Mouse (Mus musculus) frontal cortex, postnatal 10 days (tissue): ENCODE data around the gene Madd.
A peak's percentile ranks its signal among the peaks of the same experiment; 100 is the strongest.

Experiments
- DNase-seq, 2 experiments: peaks; one replicate each; pipeline ENCODE4 v3.0.0; 2022; ENCODE audit warnings: low spot score in 2 of 2, mixed read lengths in 1 of 2

Madd gene

DNA sequence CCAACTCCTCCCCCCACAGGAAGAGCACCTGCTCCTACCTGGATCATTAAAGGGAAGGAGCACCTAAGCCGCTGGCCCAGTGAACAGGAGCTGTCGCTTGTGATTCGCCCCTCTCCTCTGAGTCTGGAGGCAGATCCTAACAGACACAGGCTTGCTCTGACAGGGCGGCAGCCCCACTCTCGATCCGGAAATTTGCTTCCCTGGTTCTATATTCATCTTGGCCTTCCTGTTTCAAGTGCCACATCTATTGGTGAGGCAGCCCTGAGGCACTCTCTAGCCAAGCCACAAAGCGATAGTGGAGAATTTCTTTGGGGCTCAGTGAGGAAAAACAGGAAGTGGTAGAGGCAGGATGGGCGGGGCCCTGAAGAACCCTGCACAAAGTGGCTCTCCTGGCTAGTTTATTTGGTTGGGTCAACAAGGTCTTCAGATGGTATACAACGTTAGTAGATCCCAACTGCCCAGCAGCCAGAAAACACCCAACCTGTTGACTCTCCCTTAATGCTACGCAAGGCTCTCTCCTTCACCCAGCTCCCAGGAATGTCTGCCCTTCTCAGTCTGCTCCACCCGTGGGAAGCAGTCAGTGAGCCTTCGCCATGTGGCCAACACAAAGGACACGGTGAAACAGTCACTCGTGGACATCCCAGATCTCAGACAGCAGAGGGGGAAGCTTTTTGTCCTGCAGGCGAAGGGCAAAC, at the start of gene Madd:
Gene Madd (minus strand): TSS at position 127 of the 695 bp plus-strand sequence.
- DNase-seq, result peak in 1 of 2 experiments; percentile 31

DNA sequence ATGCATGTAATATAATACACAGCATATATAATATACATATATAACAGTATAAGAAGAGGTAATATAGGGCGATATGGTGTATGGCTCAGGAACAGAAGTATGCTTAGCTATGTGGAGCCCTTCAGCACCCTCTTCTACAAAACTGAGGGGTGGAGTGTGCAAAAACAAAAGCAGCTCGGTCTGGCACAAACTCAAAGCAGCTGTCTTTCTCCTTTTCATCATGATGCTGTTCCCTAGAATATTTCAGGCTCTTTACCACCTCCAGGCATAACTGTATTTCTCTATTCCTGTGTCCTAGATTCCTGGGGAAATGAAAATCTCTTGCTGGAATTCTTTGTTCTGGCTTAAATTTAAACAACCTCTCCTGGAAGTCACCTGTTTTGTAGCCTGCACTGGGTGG, 46.1 kb upstream of the Madd start:
- DNase-seq, result no peak

GRCm38 (mm10) chr2:91223614-91224013, 40.0 kb upstream of the Madd start:
- DNase-seq, result no peak

- no peak for DNase-seq
Observed at GRCm38 (mm10) chr2:91220501-91220900, 36.9 kb upstream of the Madd start.

DNA sequence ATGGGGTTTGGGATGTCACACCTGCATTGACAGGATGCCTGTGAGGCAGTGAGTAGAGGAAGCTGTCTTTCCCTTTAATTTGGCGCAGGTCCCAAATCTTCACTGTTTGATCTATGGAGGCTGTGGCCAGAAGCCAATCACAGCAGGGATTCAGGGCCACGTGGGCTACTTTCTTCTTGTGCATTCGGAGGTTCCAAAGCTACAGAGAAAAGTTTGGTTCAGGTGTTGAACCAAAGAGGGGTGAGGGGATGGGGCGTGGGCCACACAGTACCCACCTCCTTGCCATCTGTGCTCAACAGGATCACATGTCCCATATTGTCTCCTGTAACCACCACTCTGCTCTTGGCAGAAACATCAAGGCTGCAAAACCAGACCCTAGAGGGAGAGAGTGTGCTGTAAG, 33.4 kb upstream of the Madd start:
- no peak for DNase-seq

GRCm38 (mm10) chr2:91213311-91213710, 29.7 kb upstream of the Madd start:
- DNase-seq, result no peak

DNA sequence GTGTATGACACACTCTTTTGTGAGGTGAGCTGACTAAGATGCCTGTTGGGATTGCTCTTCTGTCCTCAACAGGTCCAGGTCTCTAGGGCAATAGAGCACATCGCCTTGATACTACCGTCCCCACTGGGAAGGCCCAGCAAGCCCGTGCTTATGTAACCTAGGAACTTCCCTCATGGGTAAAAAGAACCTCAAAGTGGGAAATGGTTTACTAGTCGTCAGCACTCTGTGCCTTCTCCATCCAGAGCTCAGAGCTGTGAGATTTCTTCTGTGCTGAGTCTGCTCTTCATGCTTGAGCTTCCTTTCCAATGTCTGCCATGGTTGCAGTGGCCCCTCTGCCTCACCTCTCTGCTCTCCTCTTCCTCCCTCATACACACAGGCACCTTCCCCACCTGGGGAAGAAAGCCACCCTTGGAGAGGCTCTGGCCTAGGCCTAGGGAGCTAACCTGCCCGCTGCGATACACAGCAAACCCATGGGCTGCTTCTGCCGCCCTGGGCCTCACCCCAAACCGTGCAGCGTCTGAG, 22.7 kb upstream of the Madd start:
- no peak for DNase-seq

GRCm38 (mm10) chr2:91202972-91203656, 19.5 kb upstream of the Madd start:
- no peak for DNase-seq

DNA sequence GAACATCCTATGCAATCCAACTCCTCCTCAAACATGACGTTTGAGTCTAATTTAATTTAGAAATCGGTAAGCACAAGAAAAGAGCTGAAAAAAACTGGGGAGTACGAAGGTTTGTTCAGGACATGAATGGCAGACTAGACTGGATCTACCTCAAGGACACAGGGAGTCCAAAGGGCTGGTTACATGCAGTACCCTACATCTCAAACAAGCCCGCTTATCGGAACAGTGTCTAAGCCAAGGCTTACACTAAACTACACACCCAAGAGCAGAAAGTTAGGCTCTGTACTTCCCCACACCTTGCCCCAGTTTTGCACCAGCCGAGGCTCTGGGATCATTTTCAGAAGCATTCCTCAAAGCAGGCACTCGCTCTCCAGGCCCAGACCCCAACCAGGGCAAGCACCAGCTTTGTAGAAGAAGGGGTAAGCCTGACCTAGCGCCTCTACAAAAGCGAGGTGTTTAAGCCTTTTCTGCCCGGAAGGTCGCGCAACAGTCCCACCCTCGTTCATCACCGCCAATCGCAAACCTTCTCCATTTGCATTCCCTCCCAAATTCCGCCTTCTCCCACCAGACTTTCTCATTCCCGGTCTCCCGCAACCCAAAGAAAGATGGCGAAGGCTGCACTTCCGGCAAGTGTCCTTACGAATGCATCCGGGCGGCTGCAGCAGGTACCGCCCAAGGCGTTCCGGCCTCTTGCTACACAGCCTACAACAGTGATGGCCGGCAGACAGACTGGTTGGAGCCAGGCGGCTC, 18.8 kb upstream of the Madd start, which contains the start of the genes Nr1h3 and Acp2:
Gene Nr1h3 (minus strand): TSS at position 613 of the 750 bp plus-strand sequence.
Gene Acp2 (plus strand): TSS at position 664 of the 750 bp plus-strand sequence.
- peak; percentile 91 to 94 for DNase-seq

- no peak for DNase-seq
Observed at GRCm38 (mm10) chr2:91198888-91199287, 15.3 kb upstream of the Madd start.

DNA sequence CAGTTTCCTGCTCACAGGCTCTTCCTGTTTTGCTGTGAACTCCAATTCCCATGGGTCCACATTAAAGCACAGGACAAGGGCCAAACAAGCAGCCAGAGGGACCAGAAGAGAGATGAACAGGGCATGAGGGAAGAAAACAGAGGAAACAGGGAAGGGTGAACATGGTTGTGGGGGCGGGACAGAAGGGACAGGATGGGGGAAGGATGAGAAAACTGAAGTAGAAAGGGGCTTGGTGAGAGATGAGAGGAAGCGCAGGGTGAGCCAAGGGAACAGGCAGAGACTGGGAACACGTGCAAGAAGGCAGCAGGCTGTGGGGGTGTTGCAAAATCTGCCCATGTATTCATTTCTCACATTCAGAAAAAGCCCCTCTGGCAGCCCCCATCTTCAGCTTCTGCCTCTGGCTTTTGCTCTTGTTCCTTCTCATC, 13.0 kb upstream of the Madd start:
- peak in 1 of 2 experiments; percentile 43 for DNase-seq

DNA sequence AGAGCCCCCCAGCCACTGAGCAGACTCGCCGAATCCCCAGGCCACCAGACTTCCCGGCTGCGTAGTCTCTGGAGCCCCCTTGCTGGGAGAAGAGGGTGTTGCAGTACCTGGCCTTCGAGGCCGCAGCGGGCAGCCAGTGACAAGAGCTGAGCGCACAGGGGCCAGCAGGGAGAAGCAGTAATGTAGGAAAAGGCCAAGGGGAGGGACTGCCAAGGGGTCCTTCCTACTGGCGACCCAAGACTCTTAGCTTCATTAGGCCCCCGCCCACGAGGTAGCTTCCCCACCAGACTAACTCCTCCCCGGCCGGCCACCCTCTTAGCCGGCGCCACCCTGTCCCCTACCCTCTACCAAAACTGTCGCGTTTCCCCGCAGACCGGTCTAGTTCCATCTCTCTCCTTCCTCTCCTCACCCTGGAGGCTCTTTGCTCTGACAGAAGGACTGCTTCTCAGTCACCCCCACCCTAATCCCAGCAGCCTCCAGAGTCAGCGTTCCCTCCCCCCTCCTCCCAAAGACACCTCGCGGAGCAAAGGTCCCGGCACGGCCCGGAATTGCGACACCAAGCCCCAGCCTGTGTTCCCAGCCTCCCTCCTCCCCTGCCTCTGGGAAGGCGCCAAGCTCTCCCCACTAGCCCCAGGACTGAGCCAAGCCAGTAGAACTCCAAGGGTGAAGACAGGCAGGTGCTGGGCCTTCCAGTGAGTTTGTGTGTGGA, 11.1 kb upstream of the Madd start:
- DNase-seq, result peak in 1 of 2 experiments; percentile 54

DNA sequence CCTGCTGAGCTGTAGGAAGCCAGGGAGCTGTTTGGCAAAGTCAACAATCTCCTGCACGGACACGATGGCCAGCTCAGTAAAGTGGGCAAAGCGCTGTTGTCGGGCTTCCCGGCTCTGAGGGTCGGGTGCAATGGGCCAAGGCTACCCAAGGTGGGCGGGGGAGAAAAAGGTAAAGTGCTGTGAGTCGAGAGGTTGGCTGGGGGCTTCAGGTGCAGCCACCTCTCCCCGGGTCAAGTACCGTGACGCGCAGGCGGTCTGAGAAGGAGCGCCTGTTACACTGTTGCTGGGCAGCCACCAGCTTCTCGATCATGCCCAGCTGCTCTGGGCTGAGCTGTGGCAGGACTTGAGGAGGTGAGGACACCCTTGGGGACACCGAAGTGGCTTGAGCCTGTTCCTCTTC, 6.9 kb upstream of the Madd start:
- DNase-seq, result no peak

DNA sequence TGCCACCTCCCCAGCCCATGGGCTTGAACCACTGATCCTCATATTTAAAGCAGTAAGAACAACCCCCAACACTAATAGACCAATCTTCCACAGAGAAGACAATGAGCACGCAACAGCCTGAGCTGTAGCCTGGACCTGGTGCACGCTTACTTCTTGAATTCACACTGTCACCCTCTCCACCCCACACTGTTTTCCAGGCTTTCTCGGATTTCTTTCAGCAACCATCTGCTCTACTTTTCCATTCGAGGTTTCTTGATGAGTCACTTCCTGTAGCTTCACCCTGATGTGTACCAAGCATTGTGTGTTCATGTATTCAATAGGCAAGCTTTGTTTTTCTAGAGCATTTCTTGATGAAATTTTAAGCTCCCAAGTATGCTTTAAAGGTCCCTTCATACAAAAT, 3.8 kb upstream of the Madd start:
- DNase-seq, result no peak

DNA sequence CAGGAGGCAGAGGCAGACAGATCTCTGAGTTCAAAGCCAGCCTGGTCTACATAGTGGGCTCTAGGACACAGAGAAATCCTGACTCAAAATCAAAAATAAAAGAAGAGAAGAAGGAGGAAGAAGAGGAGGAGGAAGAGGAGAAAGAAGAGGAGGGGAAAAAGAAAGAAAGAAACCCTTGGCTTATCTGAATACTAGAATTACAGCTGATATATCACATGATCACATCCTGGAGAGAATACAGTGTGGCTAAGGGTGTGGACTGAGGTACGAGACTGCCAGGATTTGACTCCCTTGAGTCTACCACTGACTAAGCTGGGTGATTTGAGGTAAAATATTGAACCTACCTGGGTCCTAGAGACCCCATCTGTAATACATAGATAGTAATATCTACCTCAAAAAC, 2.6 kb upstream of the Madd start:
- no peak for DNase-seq

DNA sequence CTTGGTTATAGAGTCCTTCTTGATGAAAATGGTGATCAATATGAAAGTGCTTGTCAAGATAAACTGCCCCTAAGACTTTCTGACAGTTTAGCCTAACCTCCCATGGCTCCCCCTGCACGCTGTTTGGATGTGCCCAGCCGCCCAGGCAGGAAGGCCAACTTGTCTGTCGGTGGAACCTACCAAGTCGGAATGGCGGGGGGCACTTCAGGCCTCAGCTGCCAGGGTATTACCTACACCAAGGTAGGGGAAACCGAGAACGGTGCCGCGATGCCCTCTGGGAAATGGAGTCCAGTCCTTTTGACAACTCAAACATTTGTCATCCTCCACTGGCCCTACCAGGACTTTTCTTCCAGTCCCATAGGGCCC, 506 bp downstream of the Madd start:
- peak; percentile 92 to 95 for DNase-seq

- peak; percentile 75 to 84 for DNase-seq
Observed at GRCm38 (mm10) chr2:91182405-91183147, 1.1 kb downstream of the Madd start.

DNA sequence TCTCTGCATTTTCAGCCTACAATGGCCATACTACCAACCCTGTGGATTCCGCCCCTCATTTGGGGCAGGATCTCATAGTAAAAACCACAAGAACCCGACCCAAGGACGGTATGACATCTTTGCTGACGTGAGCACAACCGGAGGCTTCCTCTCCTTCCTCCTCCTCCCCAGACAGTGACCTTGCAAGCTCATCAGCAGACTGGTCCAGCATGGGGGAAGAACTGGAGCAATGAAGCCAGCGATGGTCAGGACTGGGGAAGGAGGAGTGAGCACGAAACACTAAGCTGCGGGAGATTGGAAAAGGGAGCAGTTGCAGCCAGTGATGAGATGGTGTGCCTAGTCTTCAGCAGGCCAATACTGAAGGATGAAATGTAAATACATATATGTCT, 1.6 kb downstream of the Madd start:
- no peak for DNase-seq

DNA sequence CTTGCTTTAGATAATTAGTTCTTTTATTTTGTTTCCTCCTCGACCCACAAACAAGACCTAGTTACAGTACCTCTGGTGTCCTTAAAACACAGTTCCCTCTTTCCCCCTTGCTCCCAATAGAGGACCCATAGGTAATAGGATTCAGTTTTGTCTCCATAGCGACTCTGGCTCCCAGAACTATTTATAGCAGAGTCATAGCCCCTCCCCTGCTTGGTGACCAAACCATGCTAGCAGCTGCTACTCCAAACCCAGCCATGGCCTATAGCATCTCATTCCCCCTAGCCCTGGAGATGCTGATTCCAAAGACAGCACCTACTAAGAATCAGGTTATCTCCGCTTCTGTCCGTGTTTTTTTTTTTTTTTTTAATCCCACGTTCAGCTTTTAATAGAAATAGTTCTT, 2.9 kb downstream of the Madd start:
- no peak for DNase-seq

GRCm38 (mm10) chr2:91179825-91180224, 3.8 kb downstream of the Madd start:
- no peak for DNase-seq

DNA sequence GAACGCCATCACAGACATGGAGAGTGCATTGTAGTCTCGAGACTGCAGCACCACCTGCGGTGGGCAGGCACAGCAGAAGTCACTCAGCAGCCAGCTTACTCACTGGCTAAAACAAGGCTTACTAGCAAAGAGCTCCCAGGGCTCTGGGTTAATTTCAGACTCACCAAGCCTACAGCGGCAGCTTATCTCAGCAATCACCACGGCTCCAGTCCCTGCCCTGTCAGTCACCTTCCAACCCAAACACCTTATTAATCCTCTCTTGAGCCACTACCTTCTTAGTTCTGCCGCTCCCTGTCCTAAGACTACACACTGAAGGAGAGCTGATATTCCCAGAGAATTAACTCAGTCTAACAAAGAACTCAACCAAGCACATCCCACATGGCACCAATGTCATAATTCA, 7.4 kb downstream of the Madd start:
- no peak for DNase-seq
